Mouse (Mus musculus) liver, embryonic 15.5 days (tissue): ENCODE measurements around the gene Nuak2. TPM values are rescaled to one million over a fixed set of nuclear protein-coding genes. Genes with fewer than 3 reads are reported as not detected.
A peak's percentile ranks its signal among the peaks of the same experiment; 100 is the strongest.

Source experiments
- ATAC-seq: fragments of 200-750 bp; cut with Nextera tagmentation; 2 replicates; pipeline ENCODE4 v1.8.0; 2017; ENCODE audit warnings: moderate number of reproducible peaks, mild to moderate bottlenecking, moderate library complexity; ENCODE audit not compliant: insufficient read depth
- H3K27ac ChIP-seq: fragments of 300-500 bp; sonication (generic); replicated peaks from 2 replicates; pipeline ENCODE4 v1.5.1; 2015; ENCODE audit warnings: mild to moderate bottlenecking, inconsistent platforms
- H3K27me3 ChIP-seq: fragments of 300-500 bp; sonication (generic); 2 replicates; pipeline ENCODE4 v1.6.1; 2015; ENCODE audit warnings: mild to moderate bottlenecking, inconsistent platforms
- H3K36me3 ChIP-seq: fragments of 300-500 bp; sonication (generic); replicated peaks from 2 replicates; pipeline ENCODE4 v1.6.1; 2015; ENCODE audit warnings: moderate library complexity, mild to moderate bottlenecking, inconsistent platforms
- H3K4me1 ChIP-seq: fragments of 300-500 bp; sonication (generic); replicated peaks from 2 replicates; pipeline ENCODE4 v1.6.1; 2015; ENCODE audit warnings: inconsistent platforms
- H3K4me2 ChIP-seq: fragments of 300-500 bp; sonication (generic); 2 replicates; pipeline ENCODE4 v1.6.1; 2015; ENCODE audit warnings: moderate library complexity, mild to moderate bottlenecking, inconsistent platforms
- H3K4me3 ChIP-seq: fragments of 300-500 bp; sonication (generic); replicated peaks from 2 replicates; pipeline ENCODE4 v1.5.1; 2015; ENCODE audit warnings: mild to moderate bottlenecking, inconsistent platforms
- H3K9ac ChIP-seq: fragments of 300-500 bp; sonication (generic); 2 replicates; pipeline ENCODE4 v1.6.1; 2015; ENCODE audit warnings: moderate library complexity, mild to moderate bottlenecking, inconsistent platforms
- H3K9me3 ChIP-seq: fragments of 300-500 bp; sonication (generic); replicated peaks from 2 replicates; pipeline ENCODE4 v1.6.1; 2016; ENCODE audit warnings: inconsistent platforms
- WGBS: fragments of 180-500 bp; shearing (Covaris S2); methylation state at CpG from one replicate; pipeline ENCODE4 v1.1.7; 2015; ENCODE audit warnings: mixed read lengths; ENCODE audit not compliant: insufficient replicate concordance; 5-methylcytosine and 5-hydroxymethylcytosine counted together
- polyA plus RNA-seq: library from polyadenylated mRNA; unstranded; fragments of >200 nt; fragmentation: Nextera tagmentation; extraction: Ambion mirVana; gene quantifications from 2 replicates; pipeline ENCODE4 v1.2.1, GENCODE M21; 2015

Nuak2 gene
- polyA plus RNA-seq, 1 experiment from 2014 or later = 3.1 TPM

DNA sequence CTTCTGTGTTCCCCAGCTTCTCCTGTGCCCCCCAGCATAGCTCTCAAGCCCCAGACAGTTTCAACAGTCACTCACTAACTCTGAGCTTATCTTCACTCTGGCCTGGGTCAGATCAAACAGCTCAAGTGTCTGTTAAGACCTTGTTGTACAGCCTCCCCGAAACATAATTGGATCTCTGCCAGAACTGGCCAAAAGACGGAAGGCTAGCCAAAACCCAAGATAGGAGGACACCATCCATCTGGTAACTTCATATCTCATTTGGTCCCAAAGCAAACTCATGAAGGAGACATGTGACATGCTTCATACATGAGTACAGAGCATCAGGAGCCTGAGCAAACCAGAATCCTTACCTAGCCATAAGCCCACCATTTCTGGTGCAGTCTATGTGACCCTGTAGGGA, 3.9 kb upstream of the Nuak2 start:
- WGBS = 14% methylated on average over 2 of the region's 2 CpGs
- Histone ChIP-seq H3K27ac (no peak overlapping the region), H3K4me2 (no peak overlapping the region), H3K4me3 (no peak overlapping the region), H3K36me3 (no peaks in the 10 kb centered on the region), H3K27me3 (peaks cover 72% of the 10 kb centered on the region), H3K4me1 (peaks cover 31% of the 10 kb centered on the region), H3K9ac (no peak overlapping the region), H3K9me3 (no peaks in the 10 kb centered on the region)
- no peak for ATAC-seq

GRCm38 (mm10) chr1:132312703-132313102, 3.2 kb upstream of the Nuak2 start:
- 52% methylated on average over 3 of the region's 3 CpGs for WGBS
- H3K4me3 ChIP-seq = no peak overlapping the region
- no peak for ATAC-seq

GRCm38 (mm10) chr1:132316625-132316994, 684 bp downstream of the Nuak2 start:
- Histone ChIP-seq H3K9ac (no peak overlapping the region), H3K4me2 (peak overlapping the region; percentile 74), H3K27me3 (peaks cover 67% of the 10 kb centered on the region), H3K4me3 (peak overlapping the region; percentile 58), H3K27ac (0 out of 2 replicates have a peak overlapping the region, but pooled peaks have one; percentile 1), H3K4me1 (peaks cover 45% of the 10 kb centered on the region), H3K9me3 (no peaks in the 10 kb centered on the region), H3K36me3 (no peaks in the 10 kb centered on the region)
- WGBS = 27% methylated on average over 7 of the region's 7 CpGs
- ATAC-seq = no peak

More at GRCm38 (mm10) chr1:132312703-132313102, 3.2 kb upstream of the Nuak2 start:
- H3K4me1 ChIP-seq = peaks cover 31% of the 10 kb centered on the region
- peaks cover 75% of the 10 kb centered on the region for H3K27me3 ChIP-seq
- H3K36me3 ChIP-seq = no peaks in the 10 kb centered on the region
- H3K4me2 ChIP-seq = no peak overlapping the region
- H3K9me3 ChIP-seq = no peaks in the 10 kb centered on the region
- no peak overlapping the region for H3K27ac ChIP-seq
- H3K9ac ChIP-seq = no peak overlapping the region

GRCm38 (mm10) chr1:132317413-132317812, 1.5 kb downstream of the Nuak2 start:
- Histone ChIP-seq H3K4me1 (peaks cover 43% of the 10 kb centered on the region), H3K36me3 (no peaks in the 10 kb centered on the region), H3K9ac (no peak overlapping the region), H3K4me2 (peak overlapping the region; percentile 74), H3K4me3 (peak overlapping the region; percentile 58), H3K27me3 (peaks cover 67% of the 10 kb centered on the region), H3K9me3 (no peaks in the 10 kb centered on the region), H3K27ac (peak overlapping the region; percentile 54)
- 61% methylated on average over 4 of the region's 4 CpGs for WGBS
- no peak for ATAC-seq

- no peak for ATAC-seq
- 40% methylated on average over 8 of the region's 8 CpGs for WGBS
- peak overlapping the region; percentile 58 for H3K4me3 ChIP-seq
- peaks cover 67% of the 10 kb centered on the region for H3K27me3 ChIP-seq
- H3K9ac ChIP-seq = no peak overlapping the region
- peak overlapping the region; percentile 36; the same call in 1 of the 2 replicates for H3K27ac ChIP-seq
- H3K4me1 ChIP-seq = peaks cover 44% of the 10 kb centered on the region
- peak overlapping the region; percentile 74 for H3K4me2 ChIP-seq
- H3K36me3 ChIP-seq = no peaks in the 10 kb centered on the region
- no peaks in the 10 kb centered on the region for H3K9me3 ChIP-seq
These were observed 2.3 kb downstream of the Nuak2 start for GRCm38 (mm10) chr1:132317894-132318863.

- H3K4me1 ChIP-seq = peaks cover 44% of the 10 kb centered on the region
- no peak overlapping the region for H3K9ac ChIP-seq
- WGBS = 47% methylated on average over 5 of the region's 5 CpGs
- H3K4me3 ChIP-seq = no peak overlapping the region
- H3K36me3 ChIP-seq = no peaks in the 10 kb centered on the region
- H3K27me3 ChIP-seq = peaks cover 57% of the 10 kb centered on the region
- ATAC-seq = no peak
- peak overlapping the region; percentile 12; the same call in 1 of the 2 replicates for H3K4me2 ChIP-seq
- H3K9me3 ChIP-seq = no peaks in the 10 kb centered on the region
- no peak overlapping the region for H3K27ac ChIP-seq
These were observed 3.3 kb downstream of the Nuak2 start for GRCm38 (mm10) chr1:132319242-132319641.

GRCm38 (mm10) chr1:132321821-132322580, 6.1 kb downstream of the Nuak2 start:
- H3K27me3 ChIP-seq = peaks cover 30% of the 10 kb centered on the region
- 0 out of 2 replicates have a peak, but pooled peaks cover 3% of the 10 kb centered on the region for H3K36me3 ChIP-seq
- no peaks in the 10 kb centered on the region for H3K9me3 ChIP-seq
- no peak overlapping the region for H3K27ac ChIP-seq
- no peak for ATAC-seq
- H3K4me2 ChIP-seq = no peak overlapping the region
- 67% methylated on average over 7 of the region's 7 CpGs for WGBS
- no peak overlapping the region for H3K4me3 ChIP-seq
- H3K9ac ChIP-seq = no peak overlapping the region
- peaks cover 35% of the 10 kb centered on the region for H3K4me1 ChIP-seq

DNA sequence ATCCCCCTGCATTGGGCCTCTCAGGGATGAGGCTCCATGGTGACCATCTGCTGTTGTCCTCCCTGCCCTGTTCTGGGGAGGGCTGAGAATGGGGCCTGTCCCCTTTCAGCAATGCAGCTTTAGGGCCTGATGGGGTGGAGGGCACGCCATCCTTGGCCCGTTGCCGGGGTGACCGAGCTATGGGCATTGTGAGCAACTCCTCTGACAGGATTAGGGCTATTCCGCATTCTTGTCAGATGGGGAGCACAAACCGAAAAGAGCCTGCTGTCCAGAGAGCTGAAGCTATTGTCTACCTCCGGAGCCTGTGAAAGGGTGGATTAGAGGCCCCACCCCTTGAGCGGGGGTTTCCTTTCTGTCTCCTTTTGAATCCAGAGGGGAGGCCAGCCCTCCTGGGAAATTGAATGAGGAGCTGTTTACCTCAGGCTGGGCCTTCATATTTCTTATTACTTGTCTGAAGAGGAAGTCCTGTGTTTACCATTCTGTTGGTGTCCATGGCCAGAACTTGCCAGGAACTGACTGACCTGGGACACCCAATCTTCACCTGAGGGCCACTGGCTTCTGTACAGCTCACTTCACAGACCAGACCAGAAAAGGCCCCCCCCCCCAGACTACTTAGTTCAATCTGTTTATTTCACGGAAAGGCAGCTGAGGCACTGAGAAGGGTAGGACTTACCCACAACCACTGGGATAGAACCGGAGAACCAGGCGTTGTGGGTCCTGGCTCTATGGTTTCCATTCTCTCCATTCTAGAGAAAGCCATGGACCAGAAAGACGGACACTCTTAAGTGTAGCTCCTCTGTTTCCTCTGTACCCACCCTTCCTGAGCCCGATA, 7.0 kb downstream of the Nuak2 start:
- Histone ChIP-seq H3K9ac (no peak overlapping the region), H3K4me2 (no peak overlapping the region), H3K27me3 (peaks cover 20% of the 10 kb centered on the region), H3K4me1 (peaks cover 38% of the 10 kb centered on the region), H3K36me3 (0 out of 2 replicates have a peak, but pooled peaks cover 3% of the 10 kb centered on the region), H3K27ac (no peak overlapping the region), H3K9me3 (no peaks in the 10 kb centered on the region), H3K4me3 (no peak overlapping the region)
- 59% methylated on average over 13 of the region's 13 CpGs for WGBS
- ATAC-seq = no peak

- no peak; the same call in 1 of the 2 replicates for ATAC-seq
- 68% methylated on average over 9 of the region's 9 CpGs for WGBS
These were observed 10.9 kb downstream of the Nuak2 start for GRCm38 (mm10) chr1:132326777-132327176.

DNA sequence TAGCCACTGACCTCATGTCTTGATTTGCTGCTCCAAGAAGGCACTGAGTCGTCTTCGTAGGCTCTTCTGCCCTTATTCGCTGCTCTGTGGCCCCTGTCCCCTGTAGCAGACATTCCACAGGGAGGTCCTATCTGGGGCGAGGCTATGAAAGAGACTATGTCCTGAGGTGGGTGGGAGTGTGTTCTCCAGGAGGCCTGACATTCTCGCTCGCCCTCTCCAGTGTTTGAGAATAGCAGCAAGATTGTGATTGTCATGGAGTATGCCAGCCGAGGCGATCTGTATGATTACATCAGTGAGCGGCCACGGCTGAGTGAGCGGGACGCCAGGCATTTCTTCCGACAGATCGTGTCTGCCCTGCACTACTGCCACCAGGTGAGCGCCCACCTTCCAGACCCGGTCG, 11.6 kb downstream of the Nuak2 start:
- H3K4me1 ChIP-seq = peaks cover 23% of the 10 kb centered on the region
- no peaks in the 10 kb centered on the region for H3K27me3 ChIP-seq
- H3K4me3 ChIP-seq = no peak overlapping the region
- H3K36me3 ChIP-seq = peaks cover 15% of the 10 kb centered on the region
- H3K4me2 ChIP-seq = no peak overlapping the region
- ATAC-seq = no peak
- WGBS = 78% methylated on average over 17 of the region's 17 CpGs
- H3K9ac ChIP-seq = no peak overlapping the region
- H3K9me3 ChIP-seq = no peaks in the 10 kb centered on the region
- no peak overlapping the region for H3K27ac ChIP-seq

More at GRCm38 (mm10) chr1:132326777-132327176, 10.9 kb downstream of the Nuak2 start:
- Histone ChIP-seq H3K27me3 (no peaks in the 10 kb centered on the region), H3K9ac (no peak overlapping the region), H3K4me1 (peaks cover 28% of the 10 kb centered on the region), H3K4me2 (no peak overlapping the region), H3K27ac (no peak overlapping the region), H3K9me3 (no peaks in the 10 kb centered on the region), H3K4me3 (no peak overlapping the region), H3K36me3 (peaks cover 15% of the 10 kb centered on the region)
